Mouse (Mus musculus) testis, postnatal 14 days (tissue): Measurements from ENCODE around the gene Wdr6.

Experiments
- DNase-seq: peaks from one replicate; pipeline ENCODE4 v3.0.0; 2021; ENCODE audit warnings: low spot score

The Wdr6 gene

DNA sequence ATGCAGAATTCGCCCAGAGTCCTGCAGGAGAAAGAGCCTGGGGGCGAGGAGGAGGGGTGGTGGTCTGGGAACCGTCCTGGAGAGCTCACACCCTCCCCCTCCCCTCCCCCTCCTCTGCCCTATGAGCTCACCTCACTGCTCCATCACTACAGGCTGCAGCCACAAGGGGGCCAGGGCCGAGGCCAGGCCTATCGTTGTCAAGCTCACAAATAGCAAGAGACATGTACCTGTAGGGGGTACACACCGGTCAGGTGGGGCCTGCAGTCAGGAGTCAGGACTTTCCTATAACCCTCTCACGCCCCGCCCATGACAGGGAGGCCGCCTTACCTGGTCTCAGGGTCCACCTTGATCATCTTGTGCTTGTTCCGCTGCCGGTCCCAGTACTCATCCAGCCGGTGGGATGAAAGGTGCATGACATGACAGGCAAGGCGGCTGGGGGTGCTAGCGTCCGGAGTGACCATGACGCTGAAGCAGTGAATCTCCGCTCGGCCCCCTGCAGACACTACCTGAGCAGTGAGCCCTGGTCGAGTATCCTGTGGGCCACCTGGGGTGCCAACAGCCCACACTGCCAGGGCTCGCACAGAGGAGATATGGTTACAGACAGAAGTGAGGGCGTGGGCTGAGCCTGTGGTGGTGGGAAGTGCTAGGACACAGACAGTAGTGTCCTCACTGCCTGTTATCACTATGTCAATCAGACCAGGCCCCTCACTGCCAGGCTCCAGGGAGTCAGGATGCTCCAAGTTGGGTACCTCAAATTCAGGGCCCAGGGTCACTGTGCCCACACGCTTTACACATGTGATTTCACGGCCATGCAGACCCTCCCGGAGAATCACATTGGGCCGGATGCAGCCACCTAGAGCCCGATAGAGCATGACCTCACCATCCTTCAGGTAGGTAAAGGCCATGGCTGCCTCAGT lies 4.5 kb downstream of the Wdr6 start:
- no peak for DNase-seq

DNA sequence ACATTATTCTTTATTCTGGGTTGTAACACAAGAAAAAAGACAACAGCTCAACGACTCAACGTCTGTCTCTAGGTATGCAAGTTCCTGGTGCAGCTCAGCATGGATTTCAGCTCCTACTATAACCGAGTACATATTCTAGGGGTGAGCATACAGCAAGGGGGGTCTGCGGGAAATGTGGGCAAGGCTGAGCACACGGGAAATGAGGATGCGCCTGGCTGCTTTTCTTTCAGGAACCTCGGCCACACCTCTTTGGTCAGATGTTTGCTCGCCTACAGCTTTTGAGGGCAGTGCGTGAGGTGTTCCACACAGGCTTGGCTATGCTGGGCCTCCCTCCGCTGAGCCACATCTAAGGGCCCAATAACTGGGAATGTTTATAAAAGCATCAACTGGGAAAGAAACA lies 6.2 kb downstream of the Wdr6 start:
- no peak for DNase-seq

DNA sequence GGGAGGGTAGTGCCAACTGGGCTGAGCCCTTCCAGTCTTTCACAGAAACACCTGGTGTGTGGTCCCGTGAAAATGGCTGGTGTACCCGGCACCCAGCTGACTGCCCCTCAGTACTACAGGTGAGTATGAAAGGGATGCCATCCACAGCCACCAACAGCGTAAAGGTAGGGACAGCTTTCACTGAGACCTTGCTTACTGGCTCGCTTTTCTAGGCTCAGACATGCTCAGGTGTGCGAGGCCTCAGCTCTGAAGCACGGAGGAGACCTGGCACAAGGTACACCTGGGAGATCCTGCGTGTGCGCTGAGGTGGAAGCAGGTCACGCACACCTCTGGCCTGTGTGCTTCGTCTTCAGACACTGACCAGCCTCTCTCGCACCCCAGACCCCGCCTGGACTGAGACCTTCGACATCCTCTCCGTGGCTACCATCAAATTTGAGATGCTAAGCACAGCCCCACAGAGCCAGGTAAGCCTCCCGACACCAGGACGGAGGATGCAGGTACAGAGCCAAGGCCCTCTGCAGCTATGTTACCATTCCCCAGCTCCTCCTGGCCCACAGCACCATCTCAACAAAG lies 7.1 kb downstream of the Wdr6 start:
- DNase-seq, result no peak

DNA sequence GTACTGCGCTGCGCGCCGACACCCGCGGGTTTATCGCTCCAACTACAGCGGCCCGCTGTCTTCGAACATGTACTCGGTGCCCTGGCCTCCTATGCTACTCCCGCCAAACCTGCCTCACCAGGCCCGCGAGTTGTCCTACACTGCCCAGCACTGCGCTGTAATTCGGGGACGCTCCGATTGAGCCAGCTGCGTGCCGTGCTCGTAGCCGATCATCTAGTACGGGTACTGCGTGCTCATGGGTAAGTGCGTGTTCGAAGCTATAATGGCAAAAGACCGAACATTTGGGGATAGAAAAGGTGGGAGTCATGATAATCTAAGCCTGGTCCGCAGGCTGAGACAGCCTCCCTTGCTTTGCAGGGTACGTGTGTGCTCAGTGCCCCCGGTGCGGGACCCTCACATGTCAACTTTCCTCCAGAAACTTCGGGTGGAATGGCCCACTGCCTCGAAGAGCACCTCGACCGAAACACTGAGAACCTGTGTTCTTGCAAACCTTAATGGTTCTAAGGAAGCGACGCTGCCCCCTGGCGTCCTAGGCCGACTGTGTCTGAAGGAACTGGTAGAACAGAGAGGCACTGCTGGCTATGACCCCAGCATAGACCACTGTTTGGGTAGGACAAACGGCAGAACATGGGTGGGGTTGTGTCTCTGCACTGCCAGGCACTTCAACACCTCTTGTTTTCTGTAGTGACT lies 8.2 kb downstream of the Wdr6 start:
- peak; percentile 73 for DNase-seq

DNA sequence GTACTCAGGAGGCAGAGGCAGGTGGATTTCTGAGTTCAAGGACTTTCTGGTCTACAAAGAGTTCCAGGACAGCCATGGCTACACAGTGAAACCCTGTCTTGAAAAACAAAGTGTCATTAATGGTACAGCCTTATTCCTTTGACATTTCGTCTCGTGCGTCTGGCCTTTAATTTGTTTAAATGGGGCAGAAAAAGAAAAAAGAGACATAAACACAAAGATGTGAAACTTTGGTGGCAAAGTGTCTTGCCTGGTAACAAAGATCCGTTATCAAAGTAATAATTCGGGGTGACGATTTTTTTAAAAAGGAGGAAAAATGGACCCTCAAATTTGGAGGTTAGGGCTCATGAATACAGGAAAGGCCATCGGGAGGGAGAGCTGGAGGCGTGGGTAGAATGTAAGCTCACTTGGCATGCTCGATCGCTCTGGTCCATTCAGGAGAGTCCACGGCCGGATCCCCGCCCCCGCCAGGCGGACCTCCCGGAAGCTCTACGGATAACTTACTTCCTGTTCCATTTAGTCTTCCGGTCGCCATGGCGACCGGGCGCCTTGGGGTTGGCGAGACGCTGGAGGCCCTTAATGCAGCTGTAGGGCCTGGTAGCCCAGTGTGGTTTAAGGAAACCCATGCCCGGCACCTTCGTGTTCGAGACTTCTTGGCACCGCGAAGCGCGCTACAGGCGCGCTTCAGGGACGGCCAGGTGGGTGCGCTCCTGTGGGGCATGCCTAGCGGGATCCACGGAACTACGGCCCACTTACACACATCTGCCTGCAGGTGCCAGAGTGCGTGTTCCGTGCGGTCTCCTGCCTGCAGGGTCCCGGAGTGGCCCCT lies 8.9 kb downstream of the Wdr6 start, which contains the start of gene Dalrd3:
Dalrd3 (plus strand) TSS at position 506 of the 826 bp plus-strand sequence.
- DNase-seq, result peak; percentile 90

DNA sequence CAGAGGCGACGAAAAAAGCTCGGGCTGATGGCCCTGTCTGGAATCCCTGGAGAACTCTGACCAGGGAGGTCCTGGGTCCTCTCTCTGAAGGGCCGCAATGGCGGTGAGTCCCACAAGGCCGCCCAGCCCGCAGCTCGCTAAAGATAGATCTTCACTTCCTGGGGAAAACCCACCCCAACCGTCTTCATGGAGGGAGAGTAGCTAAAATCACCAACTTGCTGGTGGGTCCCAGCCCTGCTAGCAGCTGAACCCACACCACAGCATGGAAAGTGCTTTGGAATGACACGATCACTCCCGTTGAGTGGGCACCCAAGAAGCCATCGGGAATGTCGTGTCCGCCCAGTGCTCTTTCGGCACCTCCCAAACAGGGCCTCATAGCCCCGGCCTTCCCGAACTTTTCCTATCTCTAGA lies 10.0 kb downstream of the Wdr6 start:
- no peak for DNase-seq

DNA sequence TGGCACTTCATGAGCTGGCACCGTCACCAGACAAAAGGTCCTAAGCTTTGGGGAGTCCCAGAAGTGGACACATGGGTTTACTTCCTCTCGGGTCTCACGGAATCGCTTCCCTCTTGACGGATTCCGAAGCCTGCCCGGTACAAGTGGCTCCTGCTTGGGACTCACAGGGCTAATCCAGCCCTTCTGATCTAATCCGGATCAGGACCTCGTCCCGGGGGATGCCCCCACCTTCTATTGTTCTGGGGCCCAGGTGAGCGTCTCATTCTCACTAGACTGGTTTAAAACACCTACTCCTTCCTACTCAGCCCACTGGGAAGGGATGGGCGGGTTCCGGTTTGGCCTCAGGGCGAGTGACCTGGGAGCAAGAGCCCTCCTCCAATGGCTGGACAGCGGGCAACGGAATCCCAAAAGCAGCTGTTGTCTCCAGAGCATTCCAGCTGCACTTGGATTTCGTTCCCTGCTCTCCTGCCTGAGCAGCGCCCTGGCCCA lies 10.6 kb downstream of the Wdr6 start:
- DNase-seq, result no peak

DNA sequence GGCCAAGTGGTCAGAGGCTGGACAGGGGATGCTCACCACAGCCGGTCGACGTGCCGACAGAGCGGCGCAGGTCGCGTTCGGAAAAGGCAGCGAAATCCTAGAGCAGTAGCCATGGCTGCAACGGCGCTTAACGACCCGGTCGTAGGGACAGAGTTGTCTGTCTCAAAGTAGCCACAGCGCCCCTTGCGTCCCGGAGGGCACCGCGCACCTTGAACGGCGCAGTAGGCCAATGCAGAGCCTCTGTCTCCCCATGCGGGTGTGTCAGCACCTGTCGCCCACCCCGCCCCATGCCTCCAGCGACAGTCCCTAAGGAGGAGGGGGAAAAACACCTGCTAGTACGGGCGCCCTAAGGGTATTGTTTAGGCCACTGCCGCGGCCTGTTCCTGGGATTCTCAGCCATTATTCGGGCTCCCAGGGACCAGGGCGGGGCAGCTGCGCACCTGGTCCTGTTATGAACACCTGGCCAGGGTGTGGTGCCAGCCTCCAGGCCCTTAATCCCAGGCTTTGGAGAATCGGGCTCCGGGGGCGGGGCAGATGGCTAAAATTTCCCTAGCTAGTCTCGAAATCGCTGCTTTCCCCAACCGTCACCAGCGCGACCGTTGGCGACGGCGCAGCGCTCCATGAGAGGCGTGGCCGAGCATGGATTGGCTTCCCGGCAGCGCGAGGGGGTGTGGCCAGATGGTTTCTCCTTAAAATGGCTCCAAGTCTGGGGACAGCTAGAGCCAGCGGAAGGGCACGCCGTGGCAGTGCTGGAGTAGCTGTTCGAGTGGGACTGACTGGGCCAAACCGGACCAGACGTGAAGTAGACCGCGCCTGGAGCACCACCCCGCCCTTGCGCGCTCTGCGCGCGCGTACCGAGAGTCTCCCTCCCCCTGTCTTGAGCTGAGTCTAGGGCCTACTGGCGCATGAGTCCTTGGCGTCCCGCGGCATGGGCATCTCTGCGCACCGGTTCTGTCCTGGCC lies 11.4 kb downstream of the Wdr6 start, which contains the start of gene Ndufaf3:
Ndufaf3 (minus strand) TSS at position 620 of the 962 bp plus-strand sequence.
- peak; percentile 92 for DNase-seq

DNA sequence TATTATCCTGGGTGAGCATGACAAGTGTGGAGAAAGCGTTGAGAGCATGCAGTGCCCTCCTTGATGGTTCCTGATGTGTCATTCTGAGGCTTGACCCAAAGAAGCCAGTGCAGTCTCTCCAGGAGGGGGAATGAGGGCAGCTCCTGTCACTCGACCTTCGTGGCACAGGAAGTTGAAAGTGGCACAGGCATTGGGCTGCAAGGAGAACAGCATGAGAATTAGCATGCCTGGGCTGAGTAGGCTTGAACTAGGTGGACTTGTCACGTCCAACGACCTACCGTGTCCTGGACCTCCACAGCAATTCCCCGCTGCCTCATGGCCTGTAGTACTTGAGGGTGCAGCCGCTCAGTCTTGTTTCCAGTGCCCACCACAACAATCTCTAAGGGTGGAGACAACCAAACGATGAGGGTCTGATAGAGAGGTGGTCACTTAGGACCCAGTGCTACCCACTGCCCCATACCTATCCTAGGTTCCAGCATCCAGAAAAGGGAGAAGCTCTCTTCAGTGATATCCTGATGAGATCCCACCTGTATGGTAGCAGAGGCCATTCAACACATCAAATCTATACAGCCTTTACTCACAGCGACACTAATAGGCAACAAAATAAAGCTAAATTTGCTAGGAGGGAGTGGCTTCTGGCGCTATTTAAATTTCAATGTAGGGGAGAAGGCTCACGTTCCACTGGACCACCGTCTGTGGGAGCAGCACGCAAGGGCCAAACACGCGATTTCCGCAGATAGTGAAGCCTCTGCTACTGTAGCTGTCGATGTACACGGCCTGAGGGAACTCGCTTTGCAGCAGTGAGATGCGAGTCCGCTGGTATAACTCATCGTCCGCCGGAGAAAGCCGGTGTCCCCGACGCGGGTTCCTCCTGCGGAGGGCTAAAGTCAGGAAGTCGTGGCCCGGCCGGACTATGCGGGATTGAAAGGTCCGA lies 12.4 kb downstream of the Wdr6 start:
- DNase-seq, result peak; percentile 63

DNA sequence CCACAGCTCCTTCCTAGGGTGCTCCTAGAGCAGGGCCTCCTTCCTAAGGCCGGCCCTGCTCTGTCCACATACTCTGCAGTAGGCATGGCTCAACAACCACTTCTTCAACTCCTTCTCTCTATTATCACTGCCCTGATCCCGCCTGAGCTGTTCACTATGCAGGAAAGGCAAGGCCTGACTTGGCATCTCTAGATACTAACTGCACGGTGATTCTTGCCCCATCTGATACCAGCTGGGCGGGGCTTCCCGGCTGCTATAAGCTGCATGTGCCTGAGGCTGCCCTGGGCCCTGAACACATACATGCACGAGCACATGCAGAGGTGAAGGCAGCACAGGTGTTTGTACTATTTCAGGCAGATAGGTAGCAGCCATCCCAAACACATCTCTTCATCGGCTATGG lies 14.4 kb downstream of the Wdr6 start:
- no peak for DNase-seq

DNA sequence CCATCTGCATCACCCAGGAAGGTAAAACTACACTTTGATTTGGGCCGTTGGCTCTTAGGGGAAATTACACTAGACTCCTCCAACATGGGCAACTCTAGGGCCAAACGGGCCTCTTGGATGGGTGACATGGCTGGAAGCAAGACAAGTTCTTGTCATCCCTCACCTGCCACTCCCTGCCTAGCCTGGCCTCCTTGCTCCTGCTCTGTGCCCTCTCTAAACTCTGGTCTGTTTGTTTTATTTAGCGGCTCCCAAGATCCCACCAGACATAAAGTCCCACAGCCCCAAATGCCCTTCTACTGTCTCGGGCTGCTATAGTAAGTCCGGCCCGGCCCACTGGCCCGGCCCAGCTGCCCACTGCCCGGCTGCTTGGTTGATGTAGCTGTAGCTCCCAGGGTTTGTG lies 14.9 kb downstream of the Wdr6 start:
- no peak for DNase-seq

DNA sequence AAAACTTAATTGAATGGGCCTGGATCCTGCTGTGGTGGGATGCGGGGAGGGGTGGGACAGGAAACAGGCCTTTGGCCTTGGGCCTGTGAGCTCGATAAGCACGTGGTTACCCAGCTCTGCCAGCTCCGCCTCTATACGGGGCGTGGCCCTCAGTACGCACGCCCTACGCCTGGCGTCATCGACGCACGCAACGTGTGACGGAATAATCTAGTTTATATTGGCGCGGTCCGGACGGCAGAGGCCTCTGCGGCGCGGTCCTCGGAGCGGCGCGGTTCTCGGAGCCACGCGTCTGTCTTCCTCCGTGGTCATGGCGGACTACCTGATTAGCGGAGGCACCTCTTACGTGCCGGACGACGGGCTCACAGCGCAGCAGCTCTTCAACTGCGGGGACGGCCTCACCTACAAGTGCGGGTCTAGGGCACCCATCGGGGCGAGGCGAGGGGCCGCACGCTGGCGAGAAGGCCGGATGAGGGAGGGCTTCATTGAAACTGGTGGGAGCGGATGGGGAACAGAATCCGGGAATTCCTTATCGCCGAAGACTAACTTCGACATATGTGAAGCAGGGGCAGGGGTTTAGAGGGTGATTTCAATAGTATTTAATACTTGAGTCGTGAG lies 18.2 kb downstream of the Wdr6 start, which contains the start of gene Impdh2:
Impdh2 (plus strand) TSS at position 60 of the 615 bp plus-strand sequence.
- peak; percentile 95 for DNase-seq

DNA sequence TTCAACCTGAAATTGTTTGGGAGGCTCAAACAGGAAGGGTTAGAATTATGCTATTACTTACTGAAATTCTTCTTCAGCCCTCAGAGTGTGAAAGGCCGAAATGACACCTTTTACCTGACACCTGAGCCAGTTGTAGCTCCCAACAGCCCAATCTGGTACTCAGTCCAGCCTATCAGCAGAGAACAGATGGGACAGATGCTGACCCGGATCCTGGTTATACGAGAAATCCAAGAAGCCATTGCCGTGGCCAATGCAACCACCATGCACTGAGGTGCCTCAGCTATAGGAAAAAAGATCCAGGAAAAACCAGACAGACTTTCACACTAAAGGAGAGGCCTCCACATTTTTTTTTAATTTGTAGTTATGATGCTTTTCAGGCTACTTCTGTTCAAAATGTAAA lies 19.4 kb downstream of the Wdr6 start:
- DNase-seq, result no peak

DNA sequence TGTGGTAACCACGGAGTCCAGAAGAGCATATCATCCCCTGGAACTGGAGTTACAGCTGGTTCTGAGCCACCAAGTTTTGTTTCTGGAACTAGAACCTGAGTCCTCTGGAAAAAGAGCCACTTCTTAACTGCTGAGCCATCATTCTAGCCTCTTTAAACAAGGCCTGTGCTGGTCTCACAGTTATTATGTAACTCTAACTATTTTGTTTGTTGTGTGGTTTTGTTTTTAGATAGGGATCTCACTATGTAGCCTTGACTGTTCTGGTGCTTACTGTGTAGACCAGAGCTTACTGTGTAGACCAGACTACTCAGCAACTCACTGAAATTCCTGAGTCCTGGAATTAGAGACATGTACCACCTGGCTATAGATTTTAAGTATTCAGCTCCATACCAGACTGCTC lies 31.7 kb downstream of the Wdr6 start:
- no peak for DNase-seq

DNA sequence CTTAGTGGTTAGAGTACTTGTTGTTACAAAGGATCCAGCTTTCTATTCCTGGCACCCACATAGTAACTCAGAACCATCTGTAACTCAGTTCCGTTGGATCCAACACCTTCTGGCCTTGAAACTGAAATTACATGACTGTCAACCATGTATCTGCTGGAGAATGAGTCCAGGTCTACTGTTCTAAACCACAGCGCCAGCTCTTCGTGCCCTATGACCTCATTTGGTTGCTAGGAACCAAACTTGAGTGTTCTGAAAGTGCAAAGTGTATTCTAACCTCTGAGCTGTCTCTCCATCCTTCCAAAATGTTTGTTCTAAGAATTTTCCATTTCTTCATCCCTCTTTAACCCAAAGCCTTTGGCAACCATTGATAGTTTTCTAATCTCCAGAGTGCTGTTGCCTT lies 32.6 kb downstream of the Wdr6 start:
- no peak for DNase-seq

DNA sequence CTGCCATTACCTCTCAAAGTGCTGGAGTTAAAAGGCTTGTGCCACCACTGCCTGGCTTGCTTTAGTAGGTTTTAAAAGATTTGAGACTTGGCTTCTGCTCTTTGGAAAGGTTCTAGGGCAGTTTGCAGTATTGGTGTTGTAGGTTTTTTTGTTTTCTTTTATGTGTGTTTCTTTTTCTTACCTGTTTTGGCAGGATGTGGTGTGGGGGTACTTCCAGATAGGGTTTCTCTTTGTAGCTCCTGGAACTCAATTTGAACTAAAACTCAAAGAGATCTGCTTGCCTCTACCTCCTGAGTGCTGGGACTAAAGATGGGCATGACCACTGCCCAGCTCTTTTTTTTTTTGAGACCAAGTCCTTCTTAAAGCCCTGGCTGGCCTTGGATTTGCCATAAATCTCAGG lies 37.7 kb downstream of the Wdr6 start:
- DNase-seq, result no peak

DNA sequence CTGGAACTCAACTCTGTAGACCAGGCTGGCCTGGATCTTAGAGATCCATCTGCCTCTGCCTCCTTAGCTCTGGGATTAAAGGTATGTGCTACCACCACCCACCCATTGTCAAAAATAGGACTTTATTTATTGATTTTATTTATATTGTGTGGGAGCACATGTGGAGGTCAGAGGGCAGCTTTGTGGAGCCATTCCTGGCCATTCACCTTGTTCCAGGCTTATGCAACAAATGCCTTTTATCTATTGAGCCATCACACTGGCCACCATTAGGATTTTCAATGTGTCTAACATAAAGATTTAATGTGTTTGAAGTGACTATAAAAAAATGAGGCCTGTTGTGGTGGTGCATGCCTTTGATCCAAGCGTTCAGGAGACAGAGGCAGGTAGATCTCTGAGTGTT lies 47.0 kb downstream of the Wdr6 start:
- DNase-seq, result no peak

DNA sequence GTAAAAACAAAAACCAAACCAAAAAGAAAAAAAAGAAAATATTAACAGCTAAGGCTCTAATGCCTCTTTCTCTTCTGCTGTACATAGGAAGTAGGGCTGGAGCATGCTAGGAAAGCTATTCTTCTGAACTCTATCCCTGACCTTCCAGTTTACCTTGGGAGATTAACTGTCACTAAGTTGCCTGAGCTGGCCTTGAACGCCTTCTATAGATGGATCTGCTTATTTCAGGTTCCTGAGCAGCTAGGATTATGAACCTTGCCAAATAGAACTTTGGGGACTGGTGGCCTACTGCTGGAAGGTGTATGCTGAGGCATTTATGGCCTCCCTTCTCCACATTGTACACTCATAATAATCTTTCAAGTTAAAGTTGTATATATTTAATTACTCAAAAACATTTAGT lies 47.6 kb downstream of the Wdr6 start:
- DNase-seq, result no peak

DNA sequence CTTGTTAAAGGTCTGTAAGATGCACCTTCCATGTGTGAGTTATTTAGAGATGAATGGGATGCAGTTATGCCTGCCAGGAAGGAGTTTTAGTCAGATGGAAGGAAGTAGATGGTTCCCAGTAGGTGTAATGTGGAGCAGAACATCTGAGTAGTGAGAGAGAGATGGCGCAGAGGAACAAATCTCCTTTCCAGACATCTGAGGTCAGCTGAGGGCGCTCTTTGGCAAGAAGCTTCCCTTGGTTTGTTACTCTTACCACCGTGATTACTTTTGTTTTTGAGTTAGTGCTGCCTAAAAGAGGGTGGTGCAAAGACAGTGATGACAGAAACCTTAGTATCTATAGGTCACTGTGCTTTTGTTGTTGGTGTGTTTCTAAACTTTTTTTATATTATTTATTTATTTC lies 53.1 kb downstream of the Wdr6 start:
- DNase-seq, result no peak
